Comparison of ENCODE assay signal across 10 mouse cellular contexts in the genomic region with DNA sequence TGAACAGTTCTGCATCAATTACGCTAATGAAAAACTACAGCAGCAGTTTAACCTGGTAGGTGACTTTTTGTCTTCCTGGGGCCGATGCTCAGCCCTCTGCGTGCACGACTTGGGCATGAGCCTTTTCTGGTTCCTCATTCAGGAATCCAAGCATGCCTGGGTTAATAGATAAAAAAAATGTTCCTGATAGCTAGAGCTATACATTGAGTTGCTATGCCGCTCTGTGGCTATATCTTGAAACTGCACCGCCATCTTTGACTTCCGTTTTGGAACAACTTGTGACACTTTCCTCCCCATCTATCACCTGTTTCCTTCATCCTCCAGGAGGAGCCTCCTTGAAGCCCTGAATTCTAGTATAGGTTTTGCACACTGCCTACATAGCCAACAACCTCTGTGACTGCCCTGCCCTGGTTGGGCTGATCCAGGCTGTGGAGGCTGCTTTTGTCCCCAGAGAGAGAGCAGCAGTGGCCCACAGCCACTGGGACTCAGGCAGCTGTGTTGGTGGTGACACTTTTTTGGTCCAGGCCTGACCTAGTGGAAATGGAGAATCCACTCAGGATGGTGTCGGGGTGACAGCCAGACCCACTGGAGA. TPM values are rescaled to one million over a fixed set of nuclear protein-coding genes. Genes with fewer than 3 reads are reported as not detected.
DNase-seq lines count a peak whose midpoint lies in the region; ATAC-seq lines count a peak whose summit lies in the region.
"Had no signal": no experiment of that assay in that cellular context is flagged by ENCODE, and none has a peak within 500 bp of the region (broad histone marks: within the 10 kb centered on the region; RNA-seq: fewer than 3 reads in every experiment).

No protein-coding gene starts in this region.

- ATAC-seq in frontal cortex, adult (ENCODE audit: low TSS enrichment) = peak; percentile 71
- ATAC-seq in megakaryocyte, adult 5-6 weeks (ENCODE audit: poor library complexity, severe bottlenecking) = peak; percentile 69

- no peak for DNase-seq in frontal cortex, postnatal 10 days (ENCODE audit: low spot score in 2 of 2)
- peak; percentile 13 to 38 for DNase-seq in spleen, postnatal 36 days (ENCODE audit: low spot score in 2 of 2)
- no peak for DNase-seq in spleen, adult 18-20 months
- DNase-seq in urinary bladder, postnatal 14 days (ENCODE audit: low spot score) = no peak
- no peak for DNase-seq in kidney, adult 9 months
- DNase-seq in adrenal gland, adult 2 months = no peak
- DNase-seq: cerebellum, adult 8-10 months; gastrocnemius, postnatal 10 days had no signal

RNA-seq across cellular contexts. Expression of a gene that starts 30.5 kb away (rescaled TPM):
- total RNA-seq in megakaryocyte, adult 5-6 weeks (2015) = not detected in 2 replicates
- total RNA-seq in megakaryocyte, adult 5-6 weeks (2017) = not detected in 2 replicates
- 1 to 10 TPM; 2.5 to 3.7 TPM for total RNA-seq in adrenal gland, adult 2 months (2021)
- polyA plus RNA-seq in adrenal gland, adult 2 months (2012; rRNA removed) = 0.38 and 1.4 TPM in 2 replicates

RNA-seq across cellular contexts. Expression of a gene that starts 43.8 kb away (rescaled TPM):
- total RNA-seq in megakaryocyte, adult 5-6 weeks (2015) = 0.51 TPM in 1 of 2 replicates, not detected in the other
- total RNA-seq in megakaryocyte, adult 5-6 weeks (2017) = 0.29 TPM in 1 of 2 replicates, not detected in the other
- total RNA-seq in adrenal gland, adult 2 months (2021) = 10 to 100 TPM; 35.4 to 62.6 TPM
- polyA plus RNA-seq in adrenal gland, adult 2 months (2012; rRNA removed) = 31.1 and 35.5 TPM in 2 replicates

Comparison
In these comparisons a context has a peak if more than half of its experiments do, and no peak if none do; other contexts are left out.
1. DNase-seq: peak in spleen, postnatal 36 days (2 of 2); none in frontal cortex, postnatal 10 days (0 of 2), spleen, adult 18-20 months (0 of 2), urinary bladder, postnatal 14 days (single experiment), kidney, adult 9 months (single experiment) and adrenal gland, adult 2 months (single experiment).
2. RNA of a gene that starts 43.8 kb away (total RNA-seq): 35.4 to 62.6 TPM in adrenal gland, adult 2 months; 0.29 to 0.51 TPM in megakaryocyte, adult 5-6 weeks; every median in the first group is over 10 times any median in the second.